Mouse (Mus musculus): ENCODE results near the gene Irs1.
A peak's percentile ranks its signal among the peaks of the same experiment; 100 is the strongest.

Gene Irs1

DNA sequence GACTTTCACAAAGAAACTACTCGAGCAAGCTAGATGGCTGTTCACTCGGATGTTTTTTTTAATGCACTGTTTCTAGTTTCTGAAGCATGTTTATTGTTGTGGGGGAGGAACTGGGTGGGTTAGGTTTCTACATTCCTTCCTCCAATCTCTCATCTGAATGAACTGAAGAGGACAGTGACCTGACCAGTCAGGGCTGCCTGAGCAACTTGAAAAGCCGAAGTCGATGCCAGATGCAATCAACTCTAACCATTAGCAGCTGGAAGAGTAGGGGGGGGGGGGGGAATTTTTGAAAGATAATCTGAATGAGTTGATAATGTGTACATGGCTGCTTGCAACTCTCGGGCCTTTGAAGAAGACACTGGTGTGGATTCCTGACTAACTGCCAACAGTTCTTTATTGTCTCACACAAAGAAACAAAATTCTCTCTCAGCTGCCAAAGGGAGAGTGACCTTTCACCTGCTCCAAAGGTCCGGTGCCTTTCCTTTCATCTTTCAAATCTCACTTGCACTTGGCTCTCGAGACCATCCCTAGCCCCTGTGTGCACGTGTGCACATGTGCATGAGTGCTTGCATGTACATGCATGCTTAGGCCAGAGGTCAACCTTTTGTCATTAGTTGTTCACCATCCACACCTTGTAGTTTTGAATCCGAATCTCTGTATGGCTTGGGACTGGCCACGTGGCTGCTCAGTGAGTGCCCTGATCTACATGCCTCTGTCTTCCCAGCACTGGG, 43.8 kb downstream of the Irs1 start:
- DNase-seq, result no peak

- no peak for DNase-seq
These were observed 46.2 kb downstream of the Irs1 start for GRCm38 (mm10) chr1:82245002-82245401.

GRCm38 (mm10) chr1:82243260-82243825, 47.9 kb downstream of the Irs1 start:
- peak; percentile 72 for DNase-seq

DNA sequence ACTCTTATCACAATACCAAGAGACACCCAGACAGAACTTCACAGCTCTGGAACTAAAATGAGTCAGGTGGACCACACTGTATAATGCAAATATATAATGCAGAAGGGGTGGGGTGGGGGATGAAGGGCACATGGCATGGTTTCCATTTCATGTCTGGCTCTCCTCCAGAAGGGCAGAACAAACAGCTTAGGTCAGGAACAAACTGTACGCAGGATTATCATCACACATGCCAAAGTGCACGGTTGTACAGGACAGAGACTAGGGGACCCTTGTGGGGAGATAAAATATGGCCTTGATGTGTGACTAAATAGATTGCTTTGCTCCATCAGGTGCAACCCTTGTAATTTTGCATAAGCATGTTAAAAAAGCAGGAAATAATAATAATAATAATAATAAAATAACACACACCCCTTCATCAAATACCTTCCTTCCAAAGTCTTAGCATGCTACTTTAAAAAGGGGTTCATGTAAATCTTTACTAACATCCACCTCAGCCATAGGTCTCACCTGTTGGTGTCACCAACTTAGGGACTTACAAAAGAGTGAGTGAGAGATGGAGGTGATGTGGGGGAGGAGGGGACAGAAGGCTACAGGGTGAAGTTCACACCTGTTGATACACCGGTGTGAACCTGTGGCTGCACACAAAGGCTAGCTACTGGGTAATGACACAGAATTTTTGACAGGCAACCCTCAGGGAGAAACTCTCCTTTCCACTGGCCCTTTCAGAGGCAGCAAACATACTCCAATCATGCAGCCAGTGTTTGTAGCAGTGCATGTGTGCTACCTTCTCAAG, 51.6 kb downstream of the Irs1 start:
- DNase-seq, result no peak

DNA sequence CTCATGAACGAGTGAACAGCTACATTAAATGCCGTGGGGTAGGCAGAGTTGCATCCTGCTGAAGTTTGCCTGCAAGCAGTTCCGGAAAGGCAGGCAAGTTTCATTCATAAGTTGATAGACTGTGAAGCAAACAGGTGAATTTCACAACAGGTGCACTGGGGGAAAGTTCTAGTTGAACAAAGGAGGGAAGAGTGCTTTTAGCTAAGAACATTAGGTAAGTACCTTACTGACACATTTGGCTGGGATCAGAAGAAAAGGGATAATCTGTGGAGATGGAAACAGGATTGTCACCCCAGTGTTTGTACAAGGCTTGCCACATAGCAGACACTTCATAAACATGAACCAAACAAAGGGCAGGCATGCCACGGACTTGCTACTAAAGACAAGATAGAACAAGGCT, 53.0 kb downstream of the Irs1 start:
- DNase-seq, result no peak

DNA sequence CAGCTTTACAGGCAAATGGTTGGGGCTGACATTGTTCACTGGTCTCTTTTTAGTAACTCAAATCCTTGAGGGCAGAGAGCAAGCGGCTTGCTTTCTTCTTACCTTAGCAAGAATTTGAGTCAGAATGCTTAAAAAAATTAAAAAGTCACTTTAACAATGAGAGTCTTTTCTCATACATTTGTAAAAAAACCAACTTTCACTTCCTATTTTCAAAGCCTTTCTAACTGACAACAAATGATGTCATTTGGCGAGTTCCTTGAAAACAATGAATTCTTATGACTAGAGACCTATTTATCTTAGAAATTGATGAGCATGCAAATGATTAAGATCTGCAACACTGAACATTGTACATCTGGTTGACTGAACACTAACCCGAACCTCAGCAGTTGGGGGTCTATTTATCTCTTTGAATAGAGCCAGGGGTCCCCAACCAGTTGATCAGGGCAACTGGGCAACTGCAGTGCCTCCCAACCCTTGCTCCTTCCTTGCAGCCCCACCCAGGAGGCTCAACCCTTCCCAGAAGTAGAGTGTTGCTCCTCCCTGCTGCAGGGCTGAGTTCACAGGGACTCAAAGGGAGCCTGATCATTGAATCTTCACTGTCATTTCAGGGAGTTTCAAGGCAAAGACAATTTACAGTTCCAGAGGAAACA, 55.6 kb downstream of the Irs1 start:
- no peak for DNase-seq

DNA sequence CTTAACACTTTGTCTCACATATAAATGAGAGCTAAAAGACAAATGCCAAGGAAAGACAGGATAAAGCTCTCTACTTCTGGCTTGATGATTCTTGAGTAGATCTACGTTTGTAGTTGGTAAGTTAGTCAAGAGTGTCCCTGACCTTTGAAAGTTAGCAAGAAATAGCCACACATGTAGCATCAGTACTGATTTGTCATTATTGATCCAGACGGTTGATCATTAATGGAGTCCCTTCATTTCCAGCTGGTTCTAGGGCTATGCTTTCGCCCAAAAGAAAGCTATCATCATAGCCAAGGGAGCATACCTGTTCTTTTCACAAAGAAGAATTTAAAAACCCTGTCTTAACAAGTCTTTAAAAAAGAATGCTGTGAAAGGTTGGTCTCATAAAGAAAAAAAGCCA, 56.6 kb downstream of the Irs1 start:
- no peak for DNase-seq

- no peak for DNase-seq
These were observed 58.4 kb downstream of the Irs1 start, which contains the start of gene Gm9747 for GRCm38 (mm10) chr1:82232812-82233211. Gene Gm9747 (plus strand): TSS chr1:82233112.

GRCm38 (mm10) chr1:82228841-82229240, 62.4 kb downstream of the Irs1 start:
- DNase-seq, result no peak

DNA sequence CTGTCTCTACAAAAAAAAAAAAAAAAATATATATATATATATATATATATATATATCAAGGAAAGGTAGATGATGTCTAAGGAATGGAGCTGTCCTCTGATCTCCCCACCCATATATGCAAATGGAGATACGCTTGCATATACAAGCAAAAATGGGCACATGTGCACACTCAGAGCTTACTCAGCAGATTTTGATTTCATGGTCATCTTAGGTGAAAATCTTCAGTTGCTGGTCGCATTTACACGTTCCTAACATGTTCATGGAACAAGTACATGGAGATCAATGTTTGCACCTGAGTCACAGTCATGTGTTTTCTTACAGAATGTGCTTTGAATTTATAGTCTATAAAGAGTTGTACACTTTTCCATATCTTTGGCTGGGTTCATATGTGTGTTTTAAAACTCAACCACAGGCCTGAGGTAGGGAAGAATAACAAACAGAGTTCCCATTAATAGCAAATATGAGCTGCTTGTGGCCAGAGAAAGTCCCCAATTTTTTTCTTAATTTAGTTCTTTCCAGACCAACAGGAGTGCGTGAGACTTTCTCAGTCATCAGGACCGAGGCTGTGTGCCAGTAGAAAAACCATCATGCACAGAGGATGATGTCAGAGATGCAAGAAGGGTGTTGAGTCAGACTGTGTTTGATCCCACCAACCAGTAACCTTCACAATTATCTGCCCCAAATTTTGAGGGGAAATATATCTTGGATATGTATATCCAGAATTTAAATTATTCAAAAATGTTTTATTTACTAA, 68.0 kb downstream of the Irs1 start:
- no peak for DNase-seq

DNA sequence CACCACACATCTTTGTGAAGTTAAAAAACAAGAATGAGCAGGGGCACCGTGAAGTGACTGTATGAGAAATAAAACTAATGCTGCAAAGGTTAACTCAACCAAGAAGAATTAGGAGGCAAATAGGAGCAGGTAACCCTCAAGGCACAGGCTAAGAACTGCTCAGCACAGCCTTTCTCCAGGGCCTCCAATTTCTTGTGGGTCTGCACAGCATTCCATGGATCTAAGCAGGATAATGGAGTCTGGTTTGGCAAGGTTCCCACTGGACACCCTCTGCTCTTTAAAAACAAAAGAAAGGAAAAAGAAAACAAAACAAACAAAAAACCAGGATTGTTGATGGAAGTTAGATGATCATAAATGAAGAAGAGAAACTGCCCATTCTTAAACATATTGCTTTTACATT, 69.8 kb downstream of the Irs1 start:
- no peak for DNase-seq

- DNase-seq, result no peak
These were observed 70.4 kb downstream of the Irs1 start for GRCm38 (mm10) chr1:82220673-82221396.

DNA sequence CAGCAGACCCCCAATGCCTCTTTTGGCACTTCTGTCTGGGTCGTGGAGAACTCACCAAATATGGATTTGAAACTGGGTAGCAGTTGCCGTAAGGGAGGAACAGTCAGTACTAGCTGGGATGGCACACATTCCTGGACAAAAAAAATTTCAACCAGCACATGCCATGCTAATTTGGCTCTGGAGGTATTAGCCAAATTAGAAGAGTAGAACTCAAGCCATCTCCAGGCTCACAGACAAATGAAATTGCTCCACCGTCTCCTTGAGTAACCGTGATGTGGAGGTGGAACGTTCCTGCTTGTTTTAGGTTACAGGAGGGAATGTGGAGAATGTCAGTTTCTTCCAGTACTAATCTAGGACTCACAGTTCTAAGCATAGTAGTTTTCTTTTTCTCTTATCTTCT, 83.7 kb downstream of the Irs1 start:
- no peak for DNase-seq

- DNase-seq, result no peak
These were observed 90.6 kb downstream of the Irs1 start for GRCm38 (mm10) chr1:82200636-82201035.

- DNase-seq, result no peak
These were observed 91.3 kb downstream of the Irs1 start for GRCm38 (mm10) chr1:82199918-82200317.

GRCm38 (mm10) chr1:82191579-82191978, 99.6 kb downstream of the Irs1 start:
- DNase-seq, result no peak

DNA sequence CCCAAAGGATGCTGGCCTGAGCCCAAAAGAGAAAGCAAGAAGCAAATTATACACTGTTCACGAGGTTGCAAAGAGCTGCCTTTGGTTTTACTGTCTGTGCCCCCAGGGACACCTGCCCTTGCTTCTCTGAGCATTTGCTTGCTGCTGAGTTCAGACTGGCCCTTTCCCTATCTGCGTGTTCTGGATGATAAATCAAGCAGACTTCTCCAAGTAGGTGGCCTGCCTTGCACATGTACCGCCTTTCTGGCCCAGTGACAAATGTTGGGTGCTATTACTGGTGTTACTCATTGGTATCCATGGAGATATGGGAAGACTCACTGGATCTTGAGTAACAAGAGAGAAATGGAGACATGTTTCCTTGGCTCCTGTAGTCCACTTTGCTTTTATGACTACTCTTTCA, 101.7 kb downstream of the Irs1 start:
- no peak for DNase-seq

GRCm38 (mm10) chr1:82188549-82189231, 102.5 kb downstream of the Irs1 start:
- no peak for DNase-seq

- no peak for DNase-seq
These were observed 107.2 kb downstream of the Irs1 start for GRCm38 (mm10) chr1:82183913-82184442.
